Mouse (Mus musculus): ENCODE measurements around the gene Mki67.

- TF ChIP-seq HCFC1 (IDR thresholded peaks at IDR 0.05; ENCODE audit: low read depth, low read length) (no peak), ZNF384 (IDR thresholded peaks at IDR 0.05; ENCODE audit: low read depth, low read length) (no peak), MAZ (IDR thresholded peaks at IDR 0.05; ENCODE audit: low read depth, low read length) (no peak), CHD1 (IDR thresholded peaks at IDR 0.05; ENCODE audit: low read depth, low read length) (no peak), POLR2A (IDR thresholded peaks at IDR 0.05; ENCODE audit: low read depth, low read length) (no peak), TBP (conservative IDR thresholded peaks at IDR 0.05; ENCODE audit: low read depth, low read length) (no peak), ZC3H11A (IDR thresholded peaks at IDR 0.05; ENCODE audit: low read depth, low read length) (no peak), CTCF (conservative IDR thresholded peaks at IDR 0.05 in 1 of 2, IDR thresholded peaks at IDR 0.05 in 1 of 2; ENCODE audit: low read depth in 2 of 2, low read length in 2 of 2) (no peak), EP300 (IDR thresholded peaks at IDR 0.05; ENCODE audit: low read length) (no peak), ZMIZ1 (IDR thresholded peaks at IDR 0.05; ENCODE audit: low read depth, low read length) (no peak), BHLHE40 (IDR thresholded peaks at IDR 0.05; ENCODE audit: low read depth, low read length) (no peak), MYC (IDR thresholded peaks at IDR 0.05; ENCODE audit: low read depth, low read length) (no peak), KAT2A (IDR thresholded peaks at IDR 0.05; ENCODE audit: insufficient replicate concordance, low read length) (no peak)
Measured at GRCm38 (mm10) chr7:135664211-135664610, 52.0 kb downstream of the Mki67 start.

All from CH12.LX (cell line).